Mouse (Mus musculus) hindbrain, embryonic 11.5 days (tissue): ENCODE measurements around the gene Zfp141. TPM values are rescaled to one million over a fixed set of nuclear protein-coding genes. Genes with fewer than 3 reads are reported as not detected.

Experiments used
- ATAC-seq: fragments of 200-750 bp; cut with Nextera tagmentation; 2 replicates; pipeline ENCODE4 v1.8.0; 2017; ENCODE audit warnings: mild to moderate bottlenecking, moderate TSS enrichment, moderate library complexity; ENCODE audit not compliant: low FRiP score
- DNase-seq: peaks from one replicate; pipeline ENCODE4 v3.0.0-alpha.2; 2015; ENCODE audit warnings: low spot score
- H3K27ac ChIP-seq: fragments of 300-500 bp; sonication (generic); 2 replicates; pipeline ENCODE4 v1.5.1; 2014; ENCODE audit warnings: mild to moderate bottlenecking, low read depth, low read length
- H3K27me3 ChIP-seq: fragments of 300-500 bp; sonication (generic); 2 replicates; pipeline ENCODE4 v1.6.1; 2014; ENCODE audit warnings: mild to moderate bottlenecking, low read length, moderate library complexity, mixed read lengths; ENCODE audit not compliant: control insufficient read depth, insufficient read depth
- H3K36me3 ChIP-seq: fragments of 300-500 bp; sonication (generic); 2 replicates; pipeline ENCODE4 v1.6.1; 2014; ENCODE audit warnings: mild to moderate bottlenecking, low read length, moderate library complexity, mixed read lengths; ENCODE audit not compliant: control insufficient read depth, insufficient read depth
- H3K4me1 ChIP-seq: fragments of 300-500 bp; sonication (generic); replicated peaks from 2 replicates; pipeline ENCODE4 v1.6.1; 2014; ENCODE audit warnings: low read length, mixed read lengths; ENCODE audit not compliant: control insufficient read depth, insufficient read depth
- H3K4me2 ChIP-seq: fragments of 300-500 bp; sonication (generic); replicated peaks from 2 replicates; pipeline ENCODE4 v1.6.1; 2014; ENCODE audit warnings: mild to moderate bottlenecking, low read depth, low read length
- H3K4me3 ChIP-seq: fragments of 300-500 bp; sonication (generic); 2 replicates; pipeline ENCODE4 v1.5.1; 2014; ENCODE audit warnings: low read depth, low read length
- H3K9ac ChIP-seq: fragments of 300-500 bp; sonication (generic); 2 replicates; pipeline ENCODE4 v1.6.1; 2014; ENCODE audit warnings: low read depth, low read length
- H3K9me3 ChIP-seq: fragments of 300-500 bp; sonication (generic); 2 replicates; pipeline ENCODE4 v1.6.1; 2016; ENCODE audit warnings: low read length; ENCODE audit not compliant: control insufficient read depth
- WGBS: fragments of 180-500 bp; shearing (Covaris S2); extraction: QIAGEN DNeasy Blood & Tissue Kit; methylation state at CpG from one replicate; pipeline ENCODE4 v1.1.7; 2014; 5-methylcytosine and 5-hydroxymethylcytosine counted together
- polyA plus RNA-seq: library from polyadenylated mRNA; unstranded; fragments of >200 nt; fragmentation: Nextera tagmentation; extraction: Ambion mirVana; gene quantifications from 2 replicates; pipeline ENCODE4 v1.2.1, GENCODE M21; 2014

The Zfp141 gene
- polyA plus RNA-seq, 1 experiment from 2014 or later, result 11.0 TPM

- no peak for DNase-seq
- no peaks in the 10 kb centered on the region for H3K27me3 ChIP-seq
- 28% methylated on average over 3 of the region's 3 CpGs for WGBS
- no peak overlapping the region for H3K4me2 ChIP-seq
- H3K9me3 ChIP-seq, result peaks cover 9% of the 10 kb centered on the region; the same call in 1 of the 2 replicates
- H3K36me3 ChIP-seq, result no peaks in the 10 kb centered on the region
- no peaks in the 10 kb centered on the region for H3K4me1 ChIP-seq
- H3K4me3 ChIP-seq, result no peak overlapping the region
- H3K9ac ChIP-seq, result no peak overlapping the region
- ATAC-seq, result no peak
- no peak overlapping the region for H3K27ac ChIP-seq
Measured at GRCm38 (mm10) chr7:42450618-42451017, 54.9 kb downstream of the Zfp141 start.

DNA sequence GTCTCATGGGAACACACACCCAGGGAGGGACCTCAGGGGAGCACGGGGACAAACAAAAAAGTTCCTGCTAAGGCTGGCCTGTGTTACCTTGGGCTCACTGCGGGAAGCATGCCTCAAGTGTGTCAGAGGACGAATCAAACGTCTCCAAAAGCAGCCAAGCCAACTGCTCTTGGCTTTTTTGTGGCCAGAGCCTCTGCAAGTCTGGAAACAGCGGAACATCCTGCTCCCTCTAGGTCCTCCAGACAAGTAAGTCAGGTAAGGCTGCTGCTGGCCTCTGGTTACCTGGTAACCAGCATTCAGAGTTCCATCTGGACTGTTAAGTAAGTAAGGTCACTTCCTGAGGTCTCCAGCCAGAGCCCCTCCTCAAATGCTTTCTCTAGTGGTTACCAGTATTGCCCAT is 57.7 kb downstream of the Zfp141 start, which contains the start of gene 4933421I07Rik:
4933421I07Rik (minus strand) TSS at position 271 of the 400 bp plus-strand sequence.
- no peak within 1 kb of the TSS for H3K4me3 ChIP-seq
- H3K27ac ChIP-seq, result no peak within 1 kb of the TSS
- H3K27me3 ChIP-seq, result no peaks in the 10 kb centered on the region
- no peak for ATAC-seq
- H3K4me2 ChIP-seq, result no peak within 1 kb of the TSS
- H3K36me3 ChIP-seq, result no peaks in the 10 kb centered on the region
- no peak within 1 kb of the TSS for H3K9ac ChIP-seq
- 0 out of 2 replicates have a peak, but pooled peaks cover 9% of the 10 kb centered on the region for H3K9me3 ChIP-seq
- DNase-seq, result no peak
- H3K4me1 ChIP-seq, result no peaks in the 10 kb centered on the region
- 77% methylated on average over 5 of the region's 5 CpGs for WGBS

DNA sequence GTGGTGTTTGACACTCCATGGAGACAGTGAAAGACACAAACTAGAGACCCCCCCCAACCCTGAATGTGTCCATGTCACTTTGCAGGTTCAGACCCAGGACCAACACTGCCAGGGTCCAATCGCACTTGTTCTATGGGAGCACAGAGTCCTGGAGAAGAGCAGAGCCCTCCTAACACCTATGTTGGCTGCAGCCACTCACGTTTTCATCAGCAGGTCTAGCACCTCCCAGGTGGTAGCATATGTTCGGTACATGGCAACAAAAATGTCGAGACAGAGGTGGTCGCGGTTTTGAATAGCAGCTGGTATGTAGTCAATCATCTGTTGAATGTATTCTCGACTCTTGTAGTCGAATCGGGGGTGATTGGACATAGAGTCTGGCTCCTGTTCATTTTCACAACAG is 58.2 kb downstream of the Zfp141 start:
- Histone ChIP-seq H3K27ac (no peak overlapping the region), H3K9me3 (0 out of 2 replicates have a peak, but pooled peaks cover 9% of the 10 kb centered on the region), H3K4me1 (no peaks in the 10 kb centered on the region), H3K4me3 (no peak overlapping the region), H3K4me2 (no peak overlapping the region), H3K36me3 (no peaks in the 10 kb centered on the region), H3K9ac (no peak overlapping the region), H3K27me3 (no peaks in the 10 kb centered on the region)
- 87% methylated on average over 9 of the region's 9 CpGs for WGBS
- DNase-seq (no peak), ATAC-seq (no peak)

Other genes starting within 250 kb of the Zfp141 start
- not detected in 2 replicates for gene Vmn2r61, start 245.7 kb downstream of the Zfp141 start, polyA plus RNA-seq
- gene 4933421I07Rik, start 57.6 kb downstream of the Zfp141 start, polyA plus RNA-seq, result not detected in 2 replicates
- not detected in 2 replicates for gene Gm21028, start 72.8 kb upstream of the Zfp141 start, polyA plus RNA-seq
- gene Zfp977, start 86.8 kb upstream of the Zfp141 start, polyA plus RNA-seq, result 1.3 and 1.7 TPM in 2 replicates
- 1.9 TPM in 2 replicates for gene Zfp976, start 136.8 kb upstream of the Zfp141 start, polyA plus RNA-seq
- gene Zfp975, start 187.0 kb upstream of the Zfp141 start, polyA plus RNA-seq, result 8.5 and 8.9 TPM in 2 replicates
- gene Gm17067, start 221.3 kb upstream of the Zfp141 start, polyA plus RNA-seq, result not detected in 2 replicates